Mouse (Mus musculus) CH12.LX (cell line): Measurements from ENCODE around the gene Nptx1. TPM values are rescaled to one million over a fixed set of nuclear protein-coding genes. Genes with fewer than 3 reads are reported as not detected.

ENCODE experiments used
- DNase-seq: peaks from one replicate; pipeline ENCODE4 v3.0.0-alpha.2; 2013; ENCODE audit errors: extremely low read depth
- H3K27ac ChIP-seq: 2 replicates; pipeline ENCODE4 v1.5.1; 2012; ENCODE audit warnings: low read depth, mild to moderate bottlenecking, control low read depth, moderate library complexity; ENCODE audit not compliant: insufficient read depth
- H3K27me3 ChIP-seq: replicated peaks from 2 replicates; pipeline ENCODE3; 2012; ENCODE audit warnings: inconsistent platforms
- H3K36me3 ChIP-seq, 2 experiments: replicated peaks in 1 of 2; 2 replicates each; pipeline versions ENCODE3 to v1.6.1; 2012; ENCODE audit warnings: inconsistent platforms in 1 of 2, low read length in 1 of 2, mild to moderate bottlenecking in 1 of 2, mixed read lengths in 1 of 2, moderate library complexity in 1 of 2; ENCODE audit not compliant: control insufficient read depth in 1 of 2, insufficient read depth in 1 of 2
- H3K4me1 ChIP-seq, 2 experiments: 2 replicates each; pipeline ENCODE4 v1.6.1; 2012; ENCODE audit warnings: inconsistent platforms in 1 of 2, moderate library complexity in 1 of 2; ENCODE audit not compliant: insufficient read depth in 2 of 2, control insufficient read depth in 1 of 2
- H3K4me2 ChIP-seq: 2 replicates; pipeline ENCODE4 v1.6.1; 2012; ENCODE audit warnings: low read depth, mild to moderate bottlenecking, control low read depth; ENCODE audit not compliant: poor library complexity, insufficient read depth, severe bottlenecking
- H3K4me3 ChIP-seq, 3 experiments: fragments of 150-350 bp in 1 of 3; sonication (generic) in 1 of 3; replicated peaks in 1 of 3; 2 replicates each; pipeline versions ENCODE3 to v1.5.1; 2011 to 2012; ENCODE audit warnings: low read depth in 2 of 3, low read length in 2 of 3, mild to moderate bottlenecking in 2 of 3, moderate library complexity in 2 of 3, control low read depth in 1 of 3, improper control_type of control experiment in 1 of 3, inconsistent platforms in 1 of 3, mixed read lengths in 1 of 3; ENCODE audit not compliant: poor library complexity in 1 of 3
- H3K79me2 ChIP-seq: replicated peaks from 2 replicates; pipeline ENCODE4 v1.6.1; 2012; ENCODE audit warnings: mild to moderate bottlenecking, moderate library complexity; ENCODE audit not compliant: control insufficient read depth, poor library complexity, insufficient read depth, severe bottlenecking; ENCODE audit errors: extremely low read depth
- H3K9ac ChIP-seq: 2 replicates; pipeline ENCODE4 v1.6.1; 2012; ENCODE audit warnings: low read depth, mild to moderate bottlenecking, control low read depth, moderate library complexity; ENCODE audit not compliant: insufficient read depth
- H3K9me3 ChIP-seq: replicated peaks from 2 replicates; pipeline ENCODE3; 2012; ENCODE audit warnings: low read length, inconsistent platforms, mixed read lengths
- CHD1 ChIP-seq: IDR thresholded peaks from 2 replicates; pipeline ENCODE4 v1.6.1; 2012; ENCODE audit warnings: low read depth, low read length, improper control_type of control experiment, inconsistent platforms
- CTCF ChIP-seq, 2 experiments: IDR thresholded peaks in 1 of 2; conservative IDR thresholded peaks in 1 of 2; 2 replicates each; pipeline ENCODE4 v1.5.1; 2011 to 2012; ENCODE audit warnings: low read depth in 2 of 2, low read length in 2 of 2, improper control_type of control experiment in 1 of 2, inconsistent platforms in 1 of 2, mild to moderate bottlenecking in 1 of 2, moderate library complexity in 1 of 2
- ELF1 ChIP-seq: IDR thresholded peaks from 2 replicates; pipeline ENCODE4 v1.6.1; 2014; ENCODE audit warnings: low read depth, mild to moderate bottlenecking, inconsistent platforms, low read length, improper control_type of control experiment
- EP300 ChIP-seq: IDR thresholded peaks from 2 replicates; pipeline ENCODE4 v1.6.1; 2011; ENCODE audit warnings: low read length, improper control_type of control experiment
- GABPA ChIP-seq: IDR thresholded peaks from 2 replicates; pipeline ENCODE4 v1.6.1; 2012; ENCODE audit warnings: low read depth, low read length, improper control_type of control experiment, inconsistent platforms; ENCODE audit not compliant: insufficient replicate concordance
- HCFC1 ChIP-seq: IDR thresholded peaks from 2 replicates; pipeline ENCODE4 v1.6.1; 2012; ENCODE audit warnings: low read depth, mild to moderate bottlenecking, inconsistent platforms, low read length, improper control_type of control experiment
- JUND ChIP-seq: conservative IDR thresholded peaks from 2 replicates; pipeline ENCODE4 v1.6.1; 2011; ENCODE audit warnings: low read depth, low read length, improper control_type of control experiment
- KAT2A ChIP-seq: IDR thresholded peaks from 2 replicates; pipeline ENCODE4 v1.6.1; 2012; ENCODE audit warnings: low read length, improper control_type of control experiment, inconsistent platforms; ENCODE audit not compliant: insufficient replicate concordance
- MAFK ChIP-seq: IDR thresholded peaks from 2 replicates; pipeline ENCODE4 v1.6.1; 2011; ENCODE audit warnings: low read length, improper control_type of control experiment; ENCODE audit not compliant: insufficient replicate concordance
- MAX ChIP-seq: IDR thresholded peaks from 2 replicates; pipeline ENCODE4 v1.6.1; 2011; ENCODE audit warnings: low read length, improper control_type of control experiment
- MXI1 ChIP-seq: IDR thresholded peaks from 2 replicates; pipeline ENCODE4 v1.6.1; 2011; ENCODE audit warnings: mild to moderate bottlenecking, low read depth, low read length, improper control_type of control experiment
- POLR2AphosphoS2 ChIP-seq: IDR thresholded peaks from 2 replicates; pipeline ENCODE4 v1.6.1; 2011; ENCODE audit warnings: low read depth, low read length, improper control_type of control experiment
- RAD21 ChIP-seq: IDR thresholded peaks from 2 replicates; pipeline ENCODE4 v1.6.1; 2011; ENCODE audit warnings: low read depth, mild to moderate bottlenecking, low read length, improper control_type of control experiment, moderate library complexity
- RCOR1 ChIP-seq: conservative IDR thresholded peaks from 2 replicates; pipeline ENCODE4 v1.6.1; 2012; ENCODE audit warnings: low read depth, mild to moderate bottlenecking, inconsistent platforms, low read length, improper control_type of control experiment
- SMC3 ChIP-seq: IDR thresholded peaks from 2 replicates; pipeline ENCODE4 v1.6.1; 2011; ENCODE audit warnings: low read depth, low read length, improper control_type of control experiment
- TCF12 ChIP-seq: IDR thresholded peaks from 2 replicates; pipeline ENCODE4 v1.6.1; 2014; ENCODE audit warnings: low read depth, mild to moderate bottlenecking, inconsistent platforms, low read length, improper control_type of control experiment
- UBTF ChIP-seq: IDR thresholded peaks from 2 replicates; pipeline ENCODE4 v1.6.1; 2012; ENCODE audit warnings: low read depth, mild to moderate bottlenecking, inconsistent platforms, low read length, improper control_type of control experiment, moderate library complexity
- USF2 ChIP-seq: conservative IDR thresholded peaks from 2 replicates; pipeline ENCODE4 v1.6.1; 2011; ENCODE audit warnings: low read depth, low read length, improper control_type of control experiment
- dilution Hi-C: fragments of 300-500 bp; cut with MboI; formaldehyde crosslinking; loops from 2 replicates; pipeline ENCODE4 v1.14.3; 2020; ENCODE audit warnings: low sequenced_read_pairs; ENCODE audit not compliant: extremely low pct_unique_long_range_greater_than_20kb, extremely low pct_ligation_motif_present
- in situ Hi-C: fragments of 300-500 bp; cut with MboI; formaldehyde crosslinking; loops from 3 replicates; pipeline ENCODE4 v1.14.3; 2019; ENCODE audit warnings: low sequenced_read_pairs, low pct_ligation_motif_present, low pct_unique_long_range_greater_than_20kb, mixed read lengths
- polyA plus RNA-seq: library from polyadenylated mRNA; unstranded; fragments of >175 nt; gene quantifications from 2 replicates; pipeline ENCODE4 v1.2.1, GENCODE M21; 2012; ENCODE audit warnings: low read depth; ENCODE audit not compliant: insufficient read length
- total RNA-seq, 2 experiments: library from RNA; depleted of rRNA; stranded (reverse); fragments of 300-350 nt in 1 of 2; fragments of >200 nt in 1 of 2; gene quantifications; 2 replicates each; pipeline ENCODE4 v1.2.3; 2012 to 2014

The Nptx1 gene
- total and polyA plus RNA-seq, 3 experiments = under 0.01 TPM; not detected in 2

- Histone ChIP-seq H3K4me1 (peaks cover 0 to 3% of the 10 kb centered on the region in 2 experiments; a peak in 2 of 4 replicates), H3K9me3 (peaks cover 3% of the 10 kb centered on the region), H3K4me3 (no peak overlapping the region), H3K9ac (no peak overlapping the region), H3K27me3 (peaks cover 93% of the 10 kb centered on the region), H3K79me2 (no peaks in the 10 kb centered on the region), H3K36me3 (no peaks in the 10 kb centered on the region), H3K27ac (no peak overlapping the region), H3K4me2 (no peak overlapping the region)
- in situ Hi-C loops = no loop called here
- DNase-seq = no peak
- TF ChIP-seq MAFK = no peak
- no peak for TF ChIP-seq KAT2A
- TF ChIP-seq JUND = no peak
- TF ChIP-seq RAD21 = no peak
- TF ChIP-seq CTCF (conservative IDR thresholded peaks at IDR 0.05 in 1 of 2, IDR thresholded peaks at IDR 0.05 in 1 of 2; ENCODE audit: low read depth in 2 of 2, low read length in 2 of 2) = no peak
- no peak for TF ChIP-seq MXI1
- TF ChIP-seq USF2 = no peak
- no peak for TF ChIP-seq MAX
- TF ChIP-seq HCFC1 = no peak
- TF ChIP-seq POLR2AphosphoS2 = no peak
- no peak for TF ChIP-seq EP300
- TF ChIP-seq TCF12 = no peak
- no peak for TF ChIP-seq ELF1
- no peak for TF ChIP-seq GABPA
- TF ChIP-seq RCOR1 = no peak
- no peak for TF ChIP-seq UBTF
- dilution Hi-C loops = no loop called here
Measured at GRCm38 (mm10) chr11:119520005-119520712, 27.4 kb downstream of the Nptx1 start.

- dilution Hi-C loops (no loop called here), in situ Hi-C loops (no loop called here)
- H3K36me3 ChIP-seq = no peaks in the 10 kb centered on the region
- DNase-seq = no peak
- no peak for TF ChIP-seq CHD1
- TF ChIP-seq SMC3 = no peak
- no peaks in the 10 kb centered on the region for H3K9me3 ChIP-seq
- H3K27me3 ChIP-seq = peaks cover 97% of the 10 kb centered on the region
- no peaks in the 10 kb centered on the region for H3K79me2 ChIP-seq
- H3K4me3 ChIP-seq = no peak overlapping the region
- no peaks in the 10 kb centered on the region for H3K4me1 ChIP-seq
- H3K9ac ChIP-seq = no peak overlapping the region
- H3K4me2 ChIP-seq = no peak overlapping the region
- H3K27ac ChIP-seq = no peak overlapping the region
Measured at GRCm38 (mm10) chr11:119519387-119519786, 28.2 kb downstream of the Nptx1 start.
